In genomic region chr15:82146770-82147610, GRCm38 (mm10) we compare ENCODE assay signal across 8 mouse cellular contexts. TPM values are rescaled to one million over a fixed set of nuclear protein-coding genes. Genes with fewer than 3 reads are reported as not detected.
DNase-seq lines count a peak whose midpoint lies in the region; ATAC-seq and TF ChIP-seq lines count a peak whose summit lies in the region.

Gene Srebf2 (plus strand): TSS chr15:82147181.

- 0 out of 2 replicates have a peak, but pooled peaks cover 5% of the 10 kb centered on the region for H3K36me3 ChIP-seq in ES-Bruce4 (ENCODE audit: control insufficient read depth, insufficient read depth, low read length, poor library complexity, severe bottlenecking)
- peaks cover 8% of the 10 kb centered on the region for H3K36me3 ChIP-seq in forebrain, embryonic 13.5 days (ENCODE audit: poor library complexity, severe bottlenecking)
- no peaks in the 10 kb centered on the region for H3K36me3 ChIP-seq in liver, postnatal 0 days (replicated peaks; ENCODE audit: insufficient read depth, low read length)
- H3K36me3 ChIP-seq in neural tube, embryonic 14.5 days (ENCODE audit: control insufficient read depth, insufficient read depth, low read length), result 0 out of 2 replicates have a peak, but pooled peaks cover 3% of the 10 kb centered on the region

- WGBS in forebrain, embryonic 13.5 days, result under 1% methylated on average over 70 of the region's 79 CpGs
- WGBS in large intestine, adult 2 months, result under 1% methylated on average over 79 of the region's 79 CpGs
- under 1% methylated on average over 56 of the region's 79 CpGs for WGBS in liver, postnatal 0 days (ENCODE audit: insufficient replicate concordance)
- WGBS in neural tube, embryonic 14.5 days, result under 1% methylated on average over 72 of the region's 79 CpGs

- H3K27ac ChIP-seq in ES-Bruce4 (ENCODE audit: insufficient read depth, low read length), result peak within 1 kb of the TSS; percentile 97
- H3K27ac ChIP-seq in forebrain, embryonic 13.5 days, result peak within 1 kb of the TSS; percentile 98
- H3K27ac ChIP-seq in liver, postnatal 0 days (ENCODE audit: low read depth), result peak within 1 kb of the TSS; percentile 90
- H3K27ac ChIP-seq in neural tube, embryonic 14.5 days (ENCODE audit: low read depth, low read length), result peak within 1 kb of the TSS; percentile 98

- peak; percentile 98 to 99 for DNase-seq in heart, postnatal 10 days
- peak; percentile 97 for DNase-seq in large intestine, adult 2 months (ENCODE audit: low read depth, low spot score)
- peak; percentile 99 for DNase-seq in liver, postnatal 0 days
- peak; percentile 98 for DNase-seq in testis, postnatal 10 days (ENCODE audit: low spot score)

- H3K9me3 ChIP-seq in ES-Bruce4 (replicated peaks; ENCODE audit: control insufficient read depth, insufficient read depth, low read length, poor library complexity, severe bottlenecking), result no peaks in the 10 kb centered on the region
- H3K9me3 ChIP-seq in forebrain, embryonic 13.5 days (replicated peaks), result no peaks in the 10 kb centered on the region
- no peaks in the 10 kb centered on the region for H3K9me3 ChIP-seq in liver, postnatal 0 days (ENCODE audit: low read length)
- no peaks in the 10 kb centered on the region for H3K9me3 ChIP-seq in neural tube, embryonic 14.5 days (ENCODE audit: control insufficient read depth, low read length)

- TF ChIP-seq POLR2A in ES-Bruce4 (IDR thresholded peaks at IDR 0.05; ENCODE audit: insufficient read depth, low read length), result peak; percentile 55

- no peak for TF ChIP-seq CTCF in ES-Bruce4 (IDR thresholded peaks at IDR 0.05; ENCODE audit: low read depth, low read length)
- peak; percentile 9; the same call in 1 of the 2 replicates for TF ChIP-seq CTCF in liver, postnatal 0 days (IDR thresholded peaks at IDR 0.05; ENCODE audit: low read depth)

- peak within 1 kb of the TSS; percentile 100 for H3K9ac ChIP-seq in ES-Bruce4 (ENCODE audit: low read depth, poor library complexity, severe bottlenecking)
- peak within 1 kb of the TSS; percentile 95 for H3K9ac ChIP-seq in forebrain, embryonic 13.5 days
- H3K9ac ChIP-seq in liver, postnatal 0 days (replicated peaks), result peak within 1 kb of the TSS; percentile 93
- peak within 1 kb of the TSS; percentile 81 for H3K9ac ChIP-seq in neural tube, embryonic 14.5 days (replicated peaks; ENCODE audit: low read depth, low read length)

- peak within 1 kb of the TSS; percentile 96 for H3K4me2 ChIP-seq in forebrain, embryonic 13.5 days
- H3K4me2 ChIP-seq in liver, postnatal 0 days (ENCODE audit: low read depth, low read length), result peak within 1 kb of the TSS; percentile 97
- H3K4me2 ChIP-seq in neural tube, embryonic 14.5 days (ENCODE audit: low read depth, low read length), result peak within 1 kb of the TSS; percentile 78

- H3K4me3 ChIP-seq in ES-Bruce4 (ENCODE audit: low read depth, low read length), result peak within 1 kb of the TSS; percentile 94
- H3K4me3 ChIP-seq in forebrain, embryonic 13.5 days, result peak within 1 kb of the TSS; percentile 91
- H3K4me3 ChIP-seq in liver, postnatal 0 days (ENCODE audit: low read depth, low read length), result peak within 1 kb of the TSS; percentile 98
- H3K4me3 ChIP-seq in neural tube, embryonic 14.5 days (ENCODE audit: low read depth, low read length), result peak within 1 kb of the TSS; percentile 77

- H3K4me1 ChIP-seq in ES-Bruce4 (ENCODE audit: control insufficient read depth, insufficient read depth, low read length), result peaks cover 6% of the 10 kb centered on the region
- peaks cover 48% of the 10 kb centered on the region for H3K4me1 ChIP-seq in forebrain, embryonic 13.5 days
- peaks cover 44% of the 10 kb centered on the region for H3K4me1 ChIP-seq in liver, postnatal 0 days (ENCODE audit: insufficient read depth)
- peaks cover 22% of the 10 kb centered on the region for H3K4me1 ChIP-seq in neural tube, embryonic 14.5 days (ENCODE audit: control insufficient read depth, insufficient read depth, low read length)

- TF ChIP-seq EP300 in ES-Bruce4 (IDR thresholded peaks at IDR 0.05; ENCODE audit: insufficient read depth, low read depth, low read length), result peak; percentile 70
- TF ChIP-seq EP300 in liver, postnatal 0 days (IDR thresholded peaks at IDR 0.05; ENCODE audit: low read depth), result peak; percentile 93

- H3K27me3 ChIP-seq in ES-Bruce4 (ENCODE audit: control insufficient read depth, insufficient read depth, low read length, poor library complexity, severe bottlenecking), result no peaks in the 10 kb centered on the region
- H3K27me3 ChIP-seq in forebrain, embryonic 13.5 days, result no peaks in the 10 kb centered on the region
- no peaks in the 10 kb centered on the region for H3K27me3 ChIP-seq in liver, postnatal 0 days (ENCODE audit: insufficient read depth, low read length)
- no peaks in the 10 kb centered on the region for H3K27me3 ChIP-seq in neural tube, embryonic 14.5 days (ENCODE audit: control insufficient read depth, insufficient read depth, low read length)

- intact Hi-C loops in heart, postnatal 10 days (cut with DNase I), result no loop called here

- ATAC-seq in cerebellum, adult (ENCODE audit: insufficient number of reproducible peaks, low FRiP score, low TSS enrichment), result peak; percentile 97
- ATAC-seq in forebrain, embryonic 13.5 days, result peak; percentile 97
- ATAC-seq in liver, postnatal 0 days, result peak; percentile 95
- ATAC-seq in neural tube, embryonic 14.5 days (ENCODE audit: low read depth), result peak; percentile 97

RNA-seq across cellular contexts. Expression of gene Srebf2, which starts in this region (rescaled TPM):
- 205 and 210 TPM in 2 replicates for polyA plus RNA-seq in ES-Bruce4 (2011; ENCODE audit: insufficient read depth, insufficient read length, low read depth, missing spikeins)
- 200 and 218 TPM in 2 replicates for polyA plus RNA-seq in forebrain, embryonic 13.5 days (2015; fragmentation: Nextera tagmentation; extraction: Ambion mirVana)
- 10 to 100 TPM; 35.1 to 38.8 TPM for total RNA-seq in heart, postnatal 10 days (2021)
- 113 and 136 TPM in 2 replicates for polyA plus RNA-seq in large intestine, adult 2 months (2012; rRNA removed)
- polyA plus RNA-seq in liver, postnatal 0 days (2015; fragmentation: Nextera tagmentation; extraction: Ambion mirVana), result 30.3 and 33.6 TPM in 2 replicates
- 141 and 164 TPM in 2 replicates for polyA plus RNA-seq in neural tube, embryonic 14.5 days (2014; fragmentation: Nextera tagmentation; extraction: Ambion mirVana)

Comparison
In these comparisons a context has a peak if more than half of its experiments do, and no peak if none do; other contexts are left out.
1. Peak in every context shown above with its lines: DNase-seq, ATAC-seq, H3K4me3 ChIP-seq and H3K27ac ChIP-seq.